Mouse (Mus musculus): ENCODE data around the gene Plekha7. TPM values are rescaled to one million over a fixed set of nuclear protein-coding genes. Genes with fewer than 3 reads are reported as not detected.

Plekha7 gene
- polyA plus RNA-seq, 1 experiment from 2014 or later, result 5.7 TPM

DNA sequence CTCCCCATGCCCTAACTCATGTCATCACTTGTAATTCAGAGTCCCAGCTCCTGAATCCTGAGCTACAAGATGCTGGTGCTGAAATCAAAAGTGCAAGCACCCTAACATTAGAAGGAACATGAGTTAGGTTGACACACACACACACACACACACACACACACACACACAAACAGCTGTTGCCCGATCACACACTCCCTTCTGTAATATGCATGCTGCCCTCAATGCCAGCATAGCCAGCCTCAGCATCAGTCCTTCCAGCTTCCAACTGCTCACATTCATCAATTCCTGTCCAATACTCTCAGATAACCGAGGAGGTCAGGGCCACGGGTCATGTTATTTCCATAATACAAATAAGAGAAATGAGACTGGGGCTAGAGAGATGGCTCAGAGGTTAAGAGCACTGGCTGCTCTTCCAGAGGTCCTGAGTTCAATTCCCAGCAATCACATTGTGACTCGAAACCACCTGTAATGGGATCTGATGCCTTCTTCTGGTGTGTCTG lies 116.0 kb downstream of the Plekha7 start:
- Histone ChIP-seq H3K9me3 (ENCODE audit: low read length) (no peaks in the 10 kb centered on the region), H3K4me3 (ENCODE audit: low read depth, low read length) (no peak overlapping the region), H3K36me3 (ENCODE audit: insufficient read depth, low read length) (no peaks in the 10 kb centered on the region), H3K27me3 (replicated peaks; ENCODE audit: insufficient read depth, low read length) (no peaks in the 10 kb centered on the region), H3K9ac (replicated peaks; ENCODE audit: low read depth) (no peak overlapping the region), H3K4me1 (ENCODE audit: insufficient read depth, low read depth, low read length) (no peaks in the 10 kb centered on the region; the same call in 1 of the 2 replicates), H3K4me2 (replicated peaks; ENCODE audit: low read depth, low read length) (no peak overlapping the region), H3K27ac (ENCODE audit: low read length) (no peak overlapping the region)
- ATAC-seq (no peak), DNase-seq (ENCODE audit: low spot score) (no peak)
- TF ChIP-seq EP300 (IDR thresholded peaks at IDR 0.05), result no peak
- no peak for TF ChIP-seq CTCF (IDR thresholded peaks at IDR 0.05)
- 46% methylated on average over 4 of the region's 4 CpGs for WGBS

DNA sequence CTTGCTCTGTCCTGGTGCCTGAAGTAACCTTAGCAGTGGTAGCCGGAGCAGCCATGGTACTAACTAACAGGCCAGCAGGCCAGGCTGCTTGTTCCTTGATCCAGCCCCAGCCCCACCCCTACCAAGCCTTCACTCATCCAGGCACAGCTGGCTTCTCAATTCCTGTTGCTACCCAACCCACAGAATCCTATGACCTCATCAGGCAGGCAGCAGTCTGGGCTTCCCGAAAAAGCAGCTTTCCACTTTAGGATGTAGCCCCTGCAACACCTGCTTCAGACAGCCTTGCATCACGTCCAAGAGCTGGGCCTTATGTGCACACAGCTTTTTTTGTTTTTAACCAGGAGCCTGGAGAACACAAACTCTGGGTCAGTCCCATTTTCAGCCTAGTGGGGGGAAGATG lies 117.0 kb downstream of the Plekha7 start:
- DNase-seq (ENCODE audit: low spot score) (peak; percentile 42), ATAC-seq (peak; percentile 59)
- Histone ChIP-seq H3K4me1 (ENCODE audit: insufficient read depth, low read depth, low read length) (no peaks in the 10 kb centered on the region), H3K27me3 (replicated peaks; ENCODE audit: insufficient read depth, low read length) (no peaks in the 10 kb centered on the region), H3K27ac (ENCODE audit: low read length) (no peak overlapping the region), H3K9ac (replicated peaks; ENCODE audit: low read depth) (no peak overlapping the region), H3K9me3 (ENCODE audit: low read length) (no peaks in the 10 kb centered on the region), H3K4me3 (ENCODE audit: low read depth, low read length) (no peak overlapping the region), H3K4me2 (replicated peaks; ENCODE audit: low read depth, low read length) (no peak overlapping the region), H3K36me3 (ENCODE audit: insufficient read depth, low read length) (no peaks in the 10 kb centered on the region)
- TF ChIP-seq CTCF (IDR thresholded peaks at IDR 0.05), result no peak
- no peak for TF ChIP-seq EP300 (IDR thresholded peaks at IDR 0.05)
- WGBS, result 36% methylated on average over 3 of the region's 3 CpGs

GRCm38 (mm10) chr7:116189708-116190107 lies 118.5 kb downstream of the Plekha7 start:
- 23% methylated on average over 9 of the region's 9 CpGs for WGBS
- no peak overlapping the region for H3K9ac ChIP-seq (replicated peaks; ENCODE audit: low read depth)
- ATAC-seq (peak; percentile 36; the same call in 1 of the 2 replicates), DNase-seq (ENCODE audit: low spot score) (peak; percentile 67)
- no peak overlapping the region for H3K27ac ChIP-seq (ENCODE audit: low read length)
- H3K4me3 ChIP-seq (ENCODE audit: low read depth, low read length), result no peak overlapping the region
- TF ChIP-seq EP300 (IDR thresholded peaks at IDR 0.05), result no peak
- no peak for TF ChIP-seq CTCF (IDR thresholded peaks at IDR 0.05)
- no peak overlapping the region for H3K4me2 ChIP-seq (replicated peaks; ENCODE audit: low read depth, low read length)
- no peaks in the 10 kb centered on the region for H3K27me3 ChIP-seq (replicated peaks; ENCODE audit: insufficient read depth, low read length)
- H3K4me1 ChIP-seq (ENCODE audit: insufficient read depth, low read depth, low read length), result no peaks in the 10 kb centered on the region
- no peaks in the 10 kb centered on the region for H3K9me3 ChIP-seq (ENCODE audit: low read length)
- H3K36me3 ChIP-seq (ENCODE audit: insufficient read depth, low read length), result no peaks in the 10 kb centered on the region

DNA sequence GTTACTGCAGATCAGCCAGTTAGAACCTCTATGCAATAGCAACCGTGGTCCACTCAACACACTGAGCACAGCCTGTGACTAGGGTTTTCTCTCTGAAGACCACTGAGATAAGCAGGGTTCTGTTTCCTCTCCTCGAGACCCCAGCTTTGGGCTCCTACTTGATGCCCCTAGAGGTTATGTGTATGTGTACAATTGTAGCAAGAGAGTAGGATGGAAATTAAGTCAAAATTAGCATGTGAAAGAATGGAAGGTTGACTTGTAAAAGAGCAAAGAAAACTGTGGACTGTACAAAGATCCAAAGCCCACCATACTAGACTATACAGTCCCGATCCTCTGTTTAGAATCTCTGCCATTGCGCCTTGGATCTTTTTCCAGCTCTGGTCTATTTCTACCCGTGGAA lies 119.8 kb downstream of the Plekha7 start:
- H3K4me3 ChIP-seq (ENCODE audit: low read depth, low read length), result no peak overlapping the region
- DNase-seq (ENCODE audit: low spot score) (no peak), ATAC-seq (no peak)
- no peaks in the 10 kb centered on the region for H3K36me3 ChIP-seq (ENCODE audit: insufficient read depth, low read length)
- no peaks in the 10 kb centered on the region for H3K27me3 ChIP-seq (replicated peaks; ENCODE audit: insufficient read depth, low read length)
- WGBS, result 80% methylated on average over 5 of the region's 5 CpGs
- no peaks in the 10 kb centered on the region for H3K4me1 ChIP-seq (ENCODE audit: insufficient read depth, low read depth, low read length)
- no peak overlapping the region for H3K4me2 ChIP-seq (replicated peaks; ENCODE audit: low read depth, low read length)
- H3K9me3 ChIP-seq (ENCODE audit: low read length), result no peaks in the 10 kb centered on the region
- TF ChIP-seq CTCF (IDR thresholded peaks at IDR 0.05) (no peak), EP300 (IDR thresholded peaks at IDR 0.05) (no peak)
- no peak overlapping the region for H3K9ac ChIP-seq (replicated peaks; ENCODE audit: low read depth)
- H3K27ac ChIP-seq (ENCODE audit: low read length), result no peak overlapping the region

- no peak overlapping the region for H3K9ac ChIP-seq (replicated peaks; ENCODE audit: low read depth)
- H3K27me3 ChIP-seq (replicated peaks; ENCODE audit: insufficient read depth, low read length), result no peaks in the 10 kb centered on the region
- no peak overlapping the region for H3K4me2 ChIP-seq (replicated peaks; ENCODE audit: low read depth, low read length)
- H3K9me3 ChIP-seq (ENCODE audit: low read length), result no peaks in the 10 kb centered on the region
- ATAC-seq (no peak), DNase-seq (ENCODE audit: low spot score) (no peak)
- H3K4me1 ChIP-seq (ENCODE audit: insufficient read depth, low read depth, low read length), result no peaks in the 10 kb centered on the region
- TF ChIP-seq CTCF (IDR thresholded peaks at IDR 0.05) (no peak), EP300 (IDR thresholded peaks at IDR 0.05) (no peak)
- no peaks in the 10 kb centered on the region for H3K36me3 ChIP-seq (ENCODE audit: insufficient read depth, low read length)
- H3K4me3 ChIP-seq (ENCODE audit: low read depth, low read length), result no peak overlapping the region
- no peak overlapping the region for H3K27ac ChIP-seq (ENCODE audit: low read length)
- WGBS, result 59% methylated on average over 3 of the region's 3 CpGs
Observed at GRCm38 (mm10) chr7:116187521-116187920, 120.7 kb downstream of the Plekha7 start.

DNA sequence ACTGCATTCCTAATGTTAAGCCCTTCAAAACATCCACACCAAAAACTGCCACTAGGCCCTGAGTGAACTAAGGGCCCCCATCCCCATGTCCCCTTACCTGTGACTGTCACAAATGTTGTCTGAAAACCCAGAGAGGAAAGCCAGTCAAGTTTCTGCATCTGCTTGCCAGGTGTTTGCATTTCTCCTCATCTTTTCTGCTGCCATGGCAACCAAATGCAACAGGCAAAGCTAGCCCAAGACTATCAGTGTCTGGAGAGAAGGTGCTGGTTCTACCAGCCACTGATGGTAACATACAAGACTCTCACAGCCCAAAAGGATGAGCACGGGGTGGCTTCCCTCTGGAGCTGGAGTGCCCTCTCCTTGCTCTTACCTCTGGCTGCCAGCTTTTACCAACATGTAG lies 121.3 kb downstream of the Plekha7 start:
- no peaks in the 10 kb centered on the region for H3K9me3 ChIP-seq (ENCODE audit: low read length)

DNA sequence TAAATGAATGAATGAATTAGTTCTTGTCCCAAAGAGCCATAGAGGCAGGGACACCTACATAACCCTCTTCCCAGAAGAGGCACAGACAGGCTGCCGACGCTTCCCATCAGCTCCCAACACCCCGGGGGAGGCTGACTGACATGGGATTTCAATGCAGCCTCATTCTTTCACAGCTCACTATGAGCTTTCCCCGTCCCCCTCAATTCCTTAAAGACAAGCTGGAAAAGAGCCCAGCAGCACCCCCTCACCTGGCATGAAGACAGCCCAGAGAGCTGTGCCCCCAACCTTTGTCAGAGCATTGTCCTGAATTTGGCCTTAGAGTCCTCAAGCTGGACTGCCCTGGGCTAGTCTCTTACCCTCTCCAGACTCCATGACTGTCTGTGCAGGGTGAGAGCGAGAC lies 122.0 kb downstream of the Plekha7 start:
- Histone ChIP-seq H3K36me3 (ENCODE audit: insufficient read depth, low read length) (no peaks in the 10 kb centered on the region), H3K4me1 (ENCODE audit: insufficient read depth, low read depth, low read length) (no peaks in the 10 kb centered on the region), H3K9me3 (ENCODE audit: low read length) (no peaks in the 10 kb centered on the region), H3K27me3 (replicated peaks; ENCODE audit: insufficient read depth, low read length) (no peaks in the 10 kb centered on the region), H3K9ac (replicated peaks; ENCODE audit: low read depth) (no peak overlapping the region), H3K4me3 (ENCODE audit: low read depth, low read length) (no peak overlapping the region), H3K27ac (ENCODE audit: low read length) (no peak overlapping the region), H3K4me2 (replicated peaks; ENCODE audit: low read depth, low read length) (no peak overlapping the region)
- TF ChIP-seq EP300 (IDR thresholded peaks at IDR 0.05) (no peak), CTCF (IDR thresholded peaks at IDR 0.05) (no peak)
- 65% methylated on average over 5 of the region's 5 CpGs for WGBS
- DNase-seq (ENCODE audit: low spot score) (no peak), ATAC-seq (no peak)

More for the DNA sequence above, 121.3 kb downstream of the Plekha7 start:
- H3K27me3 ChIP-seq (replicated peaks; ENCODE audit: insufficient read depth, low read length), result no peaks in the 10 kb centered on the region
- no peak overlapping the region for H3K27ac ChIP-seq (ENCODE audit: low read length)
- DNase-seq (ENCODE audit: low spot score) (no peak), ATAC-seq (no peak)
- H3K36me3 ChIP-seq (ENCODE audit: insufficient read depth, low read length), result no peaks in the 10 kb centered on the region
- 50% methylated on average over 1 of the region's 1 CpGs for WGBS
- H3K4me2 ChIP-seq (replicated peaks; ENCODE audit: low read depth, low read length), result no peak overlapping the region
- TF ChIP-seq CTCF (IDR thresholded peaks at IDR 0.05), result no peak
- no peak for TF ChIP-seq EP300 (IDR thresholded peaks at IDR 0.05)
- H3K4me3 ChIP-seq (ENCODE audit: low read depth, low read length), result no peak overlapping the region
- H3K9ac ChIP-seq (replicated peaks; ENCODE audit: low read depth), result no peak overlapping the region
- H3K4me1 ChIP-seq (ENCODE audit: insufficient read depth, low read depth, low read length), result no peaks in the 10 kb centered on the region
